In the genomic region with DNA sequence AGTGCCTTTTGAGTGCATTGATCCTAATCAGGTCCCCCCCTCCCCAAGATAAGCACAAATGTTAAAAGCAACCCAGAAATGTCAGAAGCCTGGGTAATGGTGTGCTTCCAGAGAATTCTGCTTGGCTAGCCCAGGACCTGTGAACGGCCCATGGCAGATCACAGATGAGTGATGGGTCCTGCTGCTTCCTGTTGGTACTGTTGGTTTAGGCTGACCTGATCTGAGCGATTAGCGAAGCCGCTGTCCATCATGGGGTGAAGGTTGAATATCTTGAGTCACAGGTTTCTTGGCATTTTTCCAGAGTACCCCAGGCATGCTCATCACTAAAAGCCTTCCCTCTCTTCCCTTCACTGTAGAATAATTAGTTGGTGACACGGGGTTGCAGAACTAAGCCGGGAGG, we compare ENCODE assay signal across 20 mouse cellular contexts. TPM values are rescaled to one million over a fixed set of nuclear protein-coding genes. Genes with fewer than 3 reads are reported as not detected.
DNase-seq lines count a peak whose midpoint lies in the region; TF ChIP-seq lines count a peak whose summit lies in the region.
"Had no signal": no experiment of that assay in that cellular context is flagged by ENCODE, and none has a peak within 500 bp of the region (broad histone marks: within the 10 kb centered on the region; RNA-seq: fewer than 3 reads in every experiment).

No protein-coding gene starts in this region.

- no peak overlapping the region for H3K4me3 ChIP-seq in cerebellum, adult 2 months (replicated peaks; ENCODE audit: insufficient read depth, low read depth, low read length)
- H3K4me3 ChIP-seq in heart, embryonic 10.5 days = no peak overlapping the region
- H3K4me3 ChIP-seq: embryonic facial prominence, embryonic 15.5 days; erythroblast, embryonic 14.5 days; heart, adult 2 months; heart, embryonic 12.5 days; hindbrain, embryonic 10.5 days had no signal

- no peak overlapping the region for H3K27ac ChIP-seq in cerebellum, adult 2 months (ENCODE audit: insufficient read depth, low read length)
- H3K27ac ChIP-seq in heart, embryonic 10.5 days = no peak overlapping the region
- H3K27ac ChIP-seq: embryonic facial prominence, embryonic 15.5 days; heart, adult 2 months; hindbrain, embryonic 10.5 days; hindbrain, embryonic 14.5 days had no signal

- intact Hi-C loops in left cerebral cortex, postnatal 10 days (cut with DNase I) = loop anchor here (10.0 kb wide), 3 partner anchors 515 to 1095 kb away; no protein-coding TSS in a partner anchor

- H3K36me3 ChIP-seq in heart, embryonic 10.5 days = no peaks in the 10 kb centered on the region
- H3K36me3 ChIP-seq: embryonic facial prominence, embryonic 15.5 days; heart, embryonic 12.5 days had no signal

- peaks cover 4% of the 10 kb centered on the region; the same call in 1 of the 2 replicates for H3K4me1 ChIP-seq in cerebellum, adult 2 months (ENCODE audit: control insufficient read depth, insufficient read depth, low read length)
- H3K4me1 ChIP-seq in heart, embryonic 10.5 days = peaks cover 30% of the 10 kb centered on the region

- WGBS in cerebellum, adult 2 months = 70% methylated on average over 6 of the region's 6 CpGs
- 54% methylated on average over 6 of the region's 6 CpGs for WGBS in heart, embryonic 10.5 days

- TF ChIP-seq CTCF in cerebellum, adult 2 months (IDR thresholded peaks at IDR 0.05; ENCODE audit: borderline replicate concordance, insufficient read depth, low read depth, low read length) = no peak

- no peaks in the 10 kb centered on the region for H3K27me3 ChIP-seq in cerebellum, adult 2 months (ENCODE audit: control insufficient read depth, insufficient read depth, low read length)
- H3K27me3 ChIP-seq in heart, embryonic 10.5 days (ENCODE audit: insufficient read depth, poor library complexity, severe bottlenecking) = no peaks in the 10 kb centered on the region
- H3K27me3 ChIP-seq: CH12.LX; embryonic facial prominence, embryonic 15.5 days; heart, embryonic 12.5 days; Patski had no signal

- no peaks in the 10 kb centered on the region for H3K9me3 ChIP-seq in heart, embryonic 10.5 days
- H3K9me3 ChIP-seq: embryonic facial prominence, embryonic 15.5 days; heart, embryonic 12.5 days; hindbrain, embryonic 10.5 days had no signal

- DNase-seq in cerebellum, adult 9-11 months = peak; percentile 30
- DNase-seq in cerebellum, adult 2 months = no peak
- DNase-seq in heart, adult 11 months = peak; percentile 80
- no peak for DNase-seq in heart, embryonic 10.5 days (ENCODE audit: low spot score)
- DNase-seq in retina, postnatal 1 day = peak; percentile 36
- DNase-seq in retina, embryonic 14.5 days (ENCODE audit: low spot score) = no peak
- DNase-seq in ovary, postnatal 36 days (ENCODE audit: low spot score) = no peak
- DNase-seq in left cerebral cortex, postnatal 10 days (ENCODE audit: extremely low spot score in 1 of 2, low spot score in 2 of 2) = no peak
- DNase-seq: adrenal gland, postnatal 14 days; cerebellum, adult 8-10 months; gastrocnemius, postnatal 10 days; heart, adult 2 months; kidney, adult 2 months had no signal

- no peak for TF ChIP-seq POLR2A in cerebellum, adult 2 months (IDR thresholded peaks at IDR 0.05; ENCODE audit: borderline replicate concordance, insufficient read depth, low read length)

RNA-seq across cellular contexts. Expression of a gene that starts 6.5 kb away (rescaled TPM):
- polyA plus RNA-seq in cerebellum, adult 2 months (2012; rRNA removed) = 99.1 and 110 TPM in 2 replicates
- 40.4 and 60.1 TPM in 2 replicates for polyA plus RNA-seq in heart, embryonic 10.5 days (2016; fragmentation: Nextera tagmentation; extraction: Ambion mirVana)
- total RNA-seq in left cerebral cortex, postnatal 10 days (2021) = 10 to 100 TPM; 30.4 to 36.4 TPM

Comparison
In these comparisons a context has a peak if more than half of its experiments do, and no peak if none do; other contexts are left out.
1. DNase-seq: peak in cerebellum, adult 9-11 months (single experiment), heart, adult 11 months (single experiment) and retina, postnatal 1 day (single experiment); none in cerebellum, adult 2 months (0 of 2), heart, embryonic 10.5 days (single experiment), retina, embryonic 14.5 days (single experiment), ovary, postnatal 36 days (single experiment) and left cerebral cortex, postnatal 10 days (0 of 2).